Mouse (Mus musculus): ENCODE measurements at regions not wholly inside any gene's neighbourhood (a gene's known extent, or its start where the extent isn't known, plus 50 kb on each side); places are given as distances from the start of the nearest gene placed in this dataset.

- peak; percentile 51; the same call in 1 of the 2 replicates for ATAC-seq (ENCODE audit: poor library complexity, severe bottlenecking)
Observed at GRCm38 (mm10) chr6:78899952-78900351, 431.3 kb upstream of the Reg3g start.

GRCm38 (mm10) chr6:78892730-78893129 lies 424.1 kb upstream of the Reg3g start:
- ATAC-seq (ENCODE audit: poor library complexity, severe bottlenecking): no peak

- ATAC-seq (ENCODE audit: poor library complexity, severe bottlenecking): no peak
Observed at GRCm38 (mm10) chr6:78863031-78863430, 394.4 kb upstream of the Reg3g start.

GRCm38 (mm10) chr6:78841261-78841660 lies 372.6 kb upstream of the Reg3g start:
- ATAC-seq (ENCODE audit: poor library complexity, severe bottlenecking): no peak

GRCm38 (mm10) chr6:78825901-78826629 lies 357.4 kb upstream of the Reg3g start:
- ATAC-seq (ENCODE audit: poor library complexity, severe bottlenecking): no peak

- no peak for ATAC-seq (ENCODE audit: poor library complexity, severe bottlenecking)
Observed at GRCm38 (mm10) chr6:78821251-78821650, 352.6 kb upstream of the Reg3g start.

- no peak for ATAC-seq (ENCODE audit: poor library complexity, severe bottlenecking)
Observed at GRCm38 (mm10) chr6:78797013-78797412, 328.3 kb upstream of the Reg3g start.

- no peak for ATAC-seq (ENCODE audit: poor library complexity, severe bottlenecking)
Observed at GRCm38 (mm10) chr6:78788972-78789371, 320.3 kb upstream of the Reg3g start.

- no peak for ATAC-seq (ENCODE audit: poor library complexity, severe bottlenecking)
Observed at GRCm38 (mm10) chr6:78757619-78758018, 288.9 kb upstream of the Reg3g start.
